Mouse (Mus musculus) kidney, adult 11 months (tissue): ENCODE measurements around the gene Tm4sf1.

Experiments used
- DNase-seq: peaks from one replicate; pipeline ENCODE4 v3.0.0; 2022

Tm4sf1 gene

DNA sequence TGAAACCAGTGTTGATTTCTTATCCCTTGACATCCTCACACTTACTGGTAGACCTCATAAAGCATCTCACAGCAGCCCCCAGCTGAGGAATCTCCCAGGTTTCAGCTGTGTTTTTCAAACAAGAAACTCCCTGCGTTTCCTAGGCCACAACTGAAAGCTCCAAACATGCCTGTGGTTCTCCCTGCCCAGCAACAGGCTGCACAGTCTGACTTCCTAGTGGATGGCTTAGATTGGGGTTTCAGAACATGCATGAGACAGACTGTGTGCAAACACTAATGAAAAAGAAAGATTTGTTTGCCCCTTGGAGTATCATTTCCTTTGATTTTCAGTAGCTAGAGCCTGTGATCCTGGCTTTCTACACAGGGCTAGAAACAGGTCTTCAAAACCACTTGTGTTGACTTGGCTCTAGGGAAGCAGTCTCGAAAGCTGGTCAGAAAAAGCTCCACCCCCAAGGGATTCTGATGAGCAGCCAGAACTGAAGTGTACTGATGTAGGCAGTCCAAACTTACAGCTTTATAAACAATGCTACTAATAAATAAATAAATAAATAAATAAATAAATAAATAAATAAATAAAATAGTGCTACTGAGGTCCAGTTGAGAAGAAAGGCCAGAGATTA lies at the start of gene Tm4sf1:
Gene Tm4sf1, minus strand, starts transcription at position 68 of the 619 bp plus-strand sequence.
- DNase-seq: no peak

DNA sequence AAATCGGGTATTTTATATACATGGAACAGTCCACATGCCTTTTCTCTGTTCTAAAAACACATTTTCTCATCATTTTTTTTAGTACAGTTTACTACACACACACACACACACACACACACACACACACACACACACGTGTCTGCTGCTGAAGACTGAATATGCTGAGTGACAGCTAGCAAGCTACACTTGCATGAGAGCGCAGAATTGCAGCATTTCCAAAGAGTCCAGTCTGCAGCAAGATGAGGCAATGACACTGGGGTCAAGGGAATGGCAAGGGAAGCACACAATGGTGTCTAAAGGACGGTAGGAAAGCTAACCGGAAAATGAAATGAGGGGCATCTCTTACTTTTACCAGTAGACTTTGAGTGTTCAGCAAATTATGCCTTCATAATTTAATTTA lies 43.0 kb upstream of the Tm4sf1 start:
- DNase-seq: no peak

DNA sequence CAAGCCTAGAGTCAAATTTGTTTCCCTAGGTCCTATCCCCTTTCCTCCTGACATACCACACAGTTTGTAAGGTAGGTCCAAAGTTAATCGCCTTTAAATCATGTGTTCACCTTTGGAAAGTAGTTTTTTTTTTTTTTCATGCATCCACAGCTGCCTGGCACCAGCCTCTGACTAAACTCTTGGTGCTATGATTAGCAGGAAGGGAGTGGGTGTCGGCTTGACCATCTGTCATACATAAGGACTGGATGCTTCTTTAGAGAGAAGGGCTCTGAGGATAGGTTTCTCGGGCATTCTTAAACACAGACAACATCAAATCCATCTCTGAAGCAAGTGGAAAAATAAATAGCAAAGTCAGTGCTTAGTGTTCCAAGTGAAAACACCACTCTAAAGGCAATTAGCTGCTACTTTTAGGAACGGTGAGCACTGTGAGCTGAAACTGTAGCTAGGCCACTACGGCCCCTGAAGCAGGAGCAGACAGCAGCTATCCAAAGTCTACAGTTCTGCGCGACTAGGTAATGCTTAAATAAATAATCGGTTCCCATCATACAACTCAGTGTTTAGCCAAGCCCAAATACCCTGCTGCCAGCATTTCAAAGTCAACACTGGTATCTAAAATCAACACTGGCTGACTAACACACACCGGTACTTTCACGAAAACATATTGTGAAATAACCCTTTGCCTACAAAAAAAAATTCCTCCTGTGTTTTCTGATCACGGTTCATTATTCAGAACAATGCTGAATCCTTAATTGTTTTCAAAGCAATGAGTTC lies 42.2 kb upstream of the Tm4sf1 start:
- no peak for DNase-seq

DNA sequence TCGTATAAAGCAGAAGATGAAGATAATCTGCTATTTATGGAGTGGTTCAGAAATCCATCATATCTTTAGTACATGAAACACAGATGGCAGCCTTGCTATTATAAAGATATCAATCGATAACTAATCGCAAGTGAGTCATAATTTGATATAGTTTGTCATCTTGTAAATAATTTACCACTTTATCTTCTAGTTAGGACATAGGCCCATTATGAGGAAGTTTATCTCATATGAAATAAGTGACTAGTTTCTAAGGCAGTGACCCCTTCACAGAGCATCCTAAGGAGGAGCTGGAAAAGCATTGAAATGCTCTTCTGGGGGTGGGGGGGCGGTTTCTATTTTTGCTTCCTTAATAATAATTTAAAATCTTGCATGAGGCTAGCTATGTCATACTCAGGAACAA lies 41.2 kb upstream of the Tm4sf1 start:
- no peak for DNase-seq

DNA sequence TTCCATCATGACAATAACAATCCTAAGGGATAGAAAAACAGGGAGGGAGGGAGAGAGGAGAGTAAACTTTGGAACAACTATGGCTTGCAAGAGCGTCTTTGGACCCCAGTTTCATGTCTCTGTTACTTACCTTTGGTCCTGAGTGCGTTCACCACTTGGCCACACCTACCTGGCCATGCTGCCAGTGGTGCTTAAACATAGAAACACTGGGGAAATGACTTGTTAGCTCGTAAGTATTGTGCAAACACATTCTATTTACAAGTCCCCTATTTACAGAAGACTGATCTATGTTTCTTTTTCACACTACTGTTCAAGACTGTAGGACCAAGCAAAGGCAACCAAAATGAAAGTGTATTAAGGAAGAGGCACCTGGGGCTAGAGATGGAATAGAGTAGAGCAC lies 39.5 kb upstream of the Tm4sf1 start:
- no peak for DNase-seq

DNA sequence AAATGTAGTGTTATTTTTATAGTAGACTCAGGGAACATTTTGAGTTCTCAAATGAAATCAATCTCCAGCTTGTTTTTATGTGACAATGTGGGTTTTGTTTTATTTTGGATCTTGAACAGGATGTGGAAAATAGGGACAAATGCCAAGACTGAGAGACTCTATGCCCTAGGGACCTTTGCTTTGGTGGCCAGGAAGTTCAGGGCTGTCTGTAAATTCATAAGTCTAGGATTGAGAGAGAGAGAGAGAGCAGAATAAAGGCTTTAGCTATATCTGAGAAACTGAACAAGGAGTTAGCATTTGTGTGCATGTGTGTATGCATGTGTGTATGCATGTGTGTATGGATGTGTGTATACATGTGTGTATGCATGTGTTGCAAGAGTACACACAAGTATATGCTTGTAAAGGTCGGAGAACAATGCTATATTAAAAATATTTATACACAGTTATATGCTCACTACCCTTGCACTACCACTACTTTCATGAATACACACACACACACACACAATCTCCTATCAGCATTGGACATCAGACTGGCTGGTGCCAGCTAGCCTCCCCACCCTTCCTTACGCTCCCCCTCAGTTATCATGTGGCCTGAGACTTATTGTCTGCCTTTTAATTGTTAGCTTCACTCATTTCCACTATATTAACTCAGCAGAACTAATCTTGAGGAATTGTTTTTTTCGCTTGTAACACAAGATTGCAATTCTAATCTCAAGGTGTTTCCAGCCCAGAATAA lies 33.5 kb upstream of the Tm4sf1 start:
- DNase-seq: peak; percentile 51

DNA sequence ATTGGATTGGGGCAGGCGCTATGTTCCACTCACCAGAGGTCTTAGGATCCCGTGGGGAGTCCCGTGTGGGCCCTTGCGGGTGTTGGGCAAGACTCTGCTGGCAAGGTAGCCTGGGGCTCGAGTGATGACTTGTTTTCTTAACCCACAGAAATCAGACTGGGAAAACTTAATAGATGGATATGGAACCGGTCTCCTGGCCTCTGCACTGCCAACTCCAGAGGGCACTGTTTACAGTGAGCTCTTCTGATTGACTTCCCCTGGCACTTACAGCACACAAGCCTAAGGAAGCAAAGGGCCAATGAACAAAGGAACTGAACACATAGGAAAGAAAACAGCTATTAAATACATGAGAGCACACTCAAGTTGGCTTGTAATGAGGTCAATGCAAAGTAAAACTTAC lies 26.2 kb upstream of the Tm4sf1 start:
- no peak for DNase-seq

DNA sequence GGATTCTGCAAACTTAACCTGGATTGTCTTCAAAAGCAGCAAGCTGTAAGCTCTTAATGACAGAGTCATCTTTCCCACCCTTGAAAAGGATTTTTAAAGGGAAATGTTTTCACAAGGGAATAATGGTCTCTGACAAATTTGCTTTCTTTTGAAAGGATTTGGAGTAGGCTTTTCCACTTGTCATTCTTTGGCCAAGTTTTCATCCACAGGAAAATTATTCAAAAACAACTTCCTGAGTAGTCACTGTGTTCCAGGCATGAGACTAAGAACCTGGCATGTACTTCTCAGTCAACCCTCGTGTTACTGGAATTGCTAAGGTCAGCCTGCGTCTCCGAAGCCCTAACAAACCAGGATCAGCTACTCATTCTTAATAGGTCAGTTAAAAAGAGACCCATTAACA lies 5.3 kb upstream of the Tm4sf1 start:
- no peak for DNase-seq

DNA sequence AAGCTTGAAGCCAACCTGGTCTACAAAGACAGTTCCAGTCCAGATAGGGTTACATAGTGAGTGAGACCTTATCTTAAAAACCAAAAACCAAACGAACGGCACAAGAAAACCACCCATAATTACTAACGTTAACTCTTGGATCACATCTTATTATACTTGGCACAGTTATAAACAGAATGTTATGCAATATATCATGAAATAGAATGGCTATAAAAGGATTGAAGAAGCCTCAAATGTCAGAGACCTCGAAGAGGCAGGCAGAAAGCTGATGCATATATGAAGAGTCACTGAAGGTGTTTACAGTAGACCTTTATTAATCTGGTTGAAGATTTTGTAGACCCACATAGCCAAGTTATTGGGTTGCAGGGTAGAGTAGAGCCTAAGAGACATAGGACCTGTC lies 3.8 kb upstream of the Tm4sf1 start:
- no peak for DNase-seq

DNA sequence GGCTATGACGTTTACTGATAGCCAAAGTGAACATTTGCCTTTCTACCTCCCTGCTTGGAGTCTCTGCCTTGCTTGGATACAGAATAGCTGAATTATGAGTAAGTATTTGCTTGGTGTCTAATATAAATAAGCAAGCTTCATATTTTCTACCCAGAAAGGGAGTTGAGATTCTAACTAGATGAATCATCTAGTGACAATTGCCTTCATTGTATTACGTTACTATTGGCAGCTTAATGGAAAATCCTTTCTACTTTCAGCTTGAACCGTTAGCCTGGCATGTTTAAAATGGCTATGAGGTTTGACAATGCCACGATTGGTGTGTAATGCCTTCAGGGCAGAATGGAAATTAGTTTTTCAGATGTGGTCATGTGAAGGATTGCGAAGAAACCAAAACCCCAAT lies 2.7 kb upstream of the Tm4sf1 start:
- no peak for DNase-seq

DNA sequence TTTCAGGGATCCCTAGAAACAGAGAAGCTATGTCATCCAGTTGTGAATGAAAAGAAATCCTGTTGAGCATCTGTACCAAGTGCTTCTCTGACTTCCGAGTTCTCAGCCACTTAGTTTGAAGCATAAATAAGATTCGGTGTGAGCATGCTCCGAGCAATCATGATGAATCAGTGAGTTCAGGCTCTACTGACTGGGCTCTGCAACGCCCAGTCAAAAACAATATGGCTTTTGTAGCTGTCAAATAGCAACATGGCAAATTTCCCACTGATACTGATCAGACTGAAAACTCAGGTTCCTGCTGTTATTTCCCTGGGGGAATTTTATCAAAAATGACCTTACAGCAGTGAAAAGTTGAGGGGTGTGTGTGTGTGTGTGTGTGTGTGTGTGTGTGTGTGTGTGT lies 2.3 kb upstream of the Tm4sf1 start:
- no peak for DNase-seq

DNA sequence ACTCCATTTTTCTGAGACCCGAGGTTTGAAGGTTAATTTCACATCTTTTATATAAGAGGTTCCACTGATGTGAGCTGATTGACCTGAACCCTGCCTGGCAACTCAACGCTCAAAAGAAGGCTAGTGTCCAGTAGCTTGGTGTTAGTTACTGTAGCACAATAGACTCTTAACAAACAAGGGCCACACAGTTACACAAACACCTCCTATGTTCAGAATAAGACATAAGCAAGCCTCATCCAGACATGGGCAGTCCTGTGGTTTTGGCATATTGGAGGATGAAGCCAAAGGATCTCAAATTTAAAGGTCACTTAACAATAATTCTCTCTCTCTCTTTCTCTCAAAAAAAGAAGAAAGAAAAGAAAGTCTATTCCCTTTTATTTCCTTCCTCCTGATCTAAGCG lies 1.7 kb upstream of the Tm4sf1 start:
- DNase-seq: no peak

DNA sequence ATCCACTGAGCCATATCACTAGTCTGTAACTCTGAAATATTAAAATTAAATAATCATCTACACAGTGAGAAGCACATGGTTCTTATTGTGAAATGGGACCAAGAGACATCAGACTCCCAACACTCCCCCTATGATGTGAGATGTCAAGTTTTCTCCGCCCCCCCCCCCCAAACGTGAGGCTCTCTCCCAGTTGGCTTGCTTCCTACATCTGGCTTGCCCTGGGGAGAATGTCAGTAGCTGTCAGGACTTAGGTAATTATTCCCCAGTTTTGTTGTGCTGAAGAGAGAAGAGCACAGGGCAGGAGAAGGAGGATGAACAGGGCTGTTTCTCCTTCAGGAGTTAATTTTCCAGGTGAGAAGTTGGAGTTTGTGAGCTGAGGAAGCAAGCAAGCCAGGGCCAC lies 1.1 kb upstream of the Tm4sf1 start:
- no peak for DNase-seq

DNA sequence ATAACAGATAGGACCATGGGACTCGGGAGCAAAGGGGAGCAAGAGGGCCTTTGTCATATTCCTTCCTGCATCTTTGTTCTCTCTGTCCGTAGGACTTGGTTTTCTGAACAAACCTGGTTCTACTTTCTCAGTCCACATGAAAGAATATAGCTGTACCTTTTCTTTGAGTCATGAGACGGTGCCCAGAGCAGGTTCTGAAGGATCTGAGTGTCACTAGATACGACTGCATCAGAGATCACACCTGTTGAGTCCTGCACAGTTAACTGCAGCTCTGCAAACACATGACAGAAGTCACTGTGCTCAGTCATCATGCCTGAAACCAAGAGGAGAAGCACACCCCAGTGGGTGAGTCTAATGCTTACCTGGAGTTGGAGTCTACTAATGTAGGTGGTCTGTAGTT lies 422 bp downstream of the Tm4sf1 start:
- DNase-seq: no peak

DNA sequence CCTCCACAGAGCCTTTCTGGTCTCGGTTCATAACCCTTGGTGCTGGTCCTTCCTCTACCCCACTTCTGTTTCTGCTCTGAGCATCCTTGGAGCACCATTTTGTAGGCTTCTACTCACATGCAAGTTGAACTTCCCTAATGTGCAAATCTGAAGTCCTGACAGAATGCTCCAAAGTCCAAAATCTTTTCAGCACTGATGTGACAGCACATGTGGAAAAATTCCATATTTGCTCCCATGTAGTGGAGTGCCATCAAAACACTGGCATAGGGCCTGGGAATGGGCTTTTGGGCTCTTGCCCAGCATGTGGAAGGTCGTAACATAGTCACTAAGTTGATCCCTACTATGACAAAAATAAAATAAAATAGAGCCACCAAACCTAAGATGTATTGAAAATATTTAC lies 3.8 kb downstream of the Tm4sf1 start:
- no peak for DNase-seq

DNA sequence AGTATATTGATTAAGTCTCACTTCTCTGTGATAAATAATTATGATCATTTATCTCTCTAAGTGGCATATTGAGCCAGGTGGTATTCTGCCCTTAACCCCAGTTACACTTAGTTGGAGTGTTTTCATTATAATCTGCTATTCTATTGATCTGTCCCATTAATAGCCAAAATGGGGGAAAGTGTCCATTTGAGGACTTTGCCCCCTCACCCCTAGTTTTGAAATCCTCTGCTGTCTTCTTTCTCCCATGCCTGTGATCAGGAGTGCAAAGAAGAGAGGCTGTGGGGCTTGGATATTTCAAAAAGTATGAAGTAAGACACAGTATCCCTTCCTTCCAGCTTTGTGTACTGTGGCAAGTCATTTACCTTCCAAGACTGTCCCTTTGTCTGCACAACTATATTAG lies 5.2 kb downstream of the Tm4sf1 start:
- DNase-seq: no peak

DNA sequence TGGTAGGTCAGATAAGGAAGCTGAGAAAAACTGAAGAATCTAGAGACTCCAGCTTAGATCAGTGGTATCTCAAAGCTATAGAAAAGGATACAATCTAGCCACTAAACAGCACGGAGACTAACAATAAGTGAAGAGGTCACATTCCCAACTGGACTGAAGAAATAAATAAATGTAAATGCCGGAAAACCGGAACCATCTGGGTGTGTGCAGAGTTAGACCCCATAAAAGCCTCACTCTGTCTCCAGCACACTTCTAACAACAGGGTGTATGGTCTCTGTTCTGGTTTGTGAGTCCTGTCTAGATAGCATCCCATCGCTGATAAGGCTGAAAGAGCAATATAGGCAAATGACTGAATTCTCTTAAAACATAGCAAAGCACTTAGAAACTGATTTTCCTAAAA lies 6.2 kb downstream of the Tm4sf1 start:
- DNase-seq: no peak

DNA sequence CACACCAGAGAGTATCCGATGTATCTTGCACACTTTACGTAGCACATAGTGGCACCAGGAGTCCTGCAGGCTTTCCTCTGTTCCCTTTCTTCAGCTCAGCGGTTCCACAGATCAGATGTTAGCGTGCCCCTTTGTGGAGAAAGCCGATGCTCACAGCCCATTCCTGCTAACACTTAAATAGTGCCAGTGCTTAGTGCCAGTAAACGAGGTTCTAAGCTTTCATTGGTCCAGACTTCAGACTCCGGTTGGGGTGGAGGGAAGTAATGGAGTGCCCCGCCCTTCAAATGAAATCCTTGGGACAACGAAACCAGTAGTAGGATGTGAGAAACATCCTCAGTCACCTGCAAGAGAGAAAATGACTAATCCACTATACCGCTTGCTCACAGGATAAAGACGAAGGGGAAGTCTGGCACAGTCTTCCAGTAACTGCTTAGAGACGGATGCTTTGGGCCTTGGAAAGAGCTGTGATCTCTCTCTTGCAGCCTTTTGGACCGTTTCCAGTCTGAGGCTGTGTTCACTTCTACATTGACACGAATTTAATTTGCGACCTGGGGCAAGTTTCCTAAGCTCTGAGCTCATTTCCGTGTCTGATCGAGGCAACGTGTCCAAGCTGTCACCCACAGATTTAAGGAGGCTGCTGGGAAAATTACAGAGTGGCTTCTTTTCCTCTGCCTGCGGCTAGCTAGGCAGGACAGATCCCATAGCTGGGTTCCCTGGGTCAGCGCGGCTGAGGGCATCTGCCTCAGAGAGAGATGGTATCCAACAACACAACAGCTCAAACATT lies 6.9 kb downstream of the Tm4sf1 start:
- peak; percentile 77 for DNase-seq

DNA sequence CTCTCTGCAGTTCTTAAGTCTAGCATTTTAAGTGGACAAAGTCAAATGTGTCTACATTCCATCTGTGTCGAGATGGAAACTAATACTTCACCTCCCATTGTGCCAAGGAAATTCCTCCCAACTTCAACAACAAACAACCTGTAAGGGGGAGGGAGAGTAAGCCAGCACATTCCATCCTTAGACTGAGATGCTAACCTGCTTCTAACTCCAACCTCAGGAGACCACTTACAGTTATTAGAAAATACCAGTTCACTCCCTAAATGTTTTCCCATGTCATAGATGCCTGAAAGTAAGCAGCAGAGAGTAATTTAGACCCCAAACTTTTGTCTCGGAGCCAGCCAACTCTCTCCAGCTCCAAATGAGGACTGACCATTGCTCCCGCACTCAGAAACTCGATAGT lies 7.9 kb downstream of the Tm4sf1 start:
- no peak for DNase-seq

DNA sequence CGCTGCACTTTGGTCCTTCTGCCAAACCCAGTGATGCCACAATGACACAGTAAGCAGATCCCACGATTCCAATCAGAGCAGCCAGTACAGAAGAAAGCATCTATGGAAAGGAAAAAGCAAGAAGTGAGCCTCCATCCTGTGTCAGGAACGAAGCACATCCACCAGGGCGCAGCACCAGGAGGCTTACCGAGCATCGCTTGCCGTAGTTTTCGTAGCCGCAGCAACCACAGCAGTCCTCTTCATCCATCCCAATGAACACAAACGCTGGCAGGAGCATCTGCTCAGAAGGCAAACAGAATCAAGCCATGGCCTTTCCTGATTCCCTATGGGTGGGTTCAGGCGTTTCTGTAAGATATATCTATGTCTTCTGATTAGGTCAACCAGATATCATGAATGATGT lies 9.0 kb downstream of the Tm4sf1 start:
- no peak for DNase-seq

DNA sequence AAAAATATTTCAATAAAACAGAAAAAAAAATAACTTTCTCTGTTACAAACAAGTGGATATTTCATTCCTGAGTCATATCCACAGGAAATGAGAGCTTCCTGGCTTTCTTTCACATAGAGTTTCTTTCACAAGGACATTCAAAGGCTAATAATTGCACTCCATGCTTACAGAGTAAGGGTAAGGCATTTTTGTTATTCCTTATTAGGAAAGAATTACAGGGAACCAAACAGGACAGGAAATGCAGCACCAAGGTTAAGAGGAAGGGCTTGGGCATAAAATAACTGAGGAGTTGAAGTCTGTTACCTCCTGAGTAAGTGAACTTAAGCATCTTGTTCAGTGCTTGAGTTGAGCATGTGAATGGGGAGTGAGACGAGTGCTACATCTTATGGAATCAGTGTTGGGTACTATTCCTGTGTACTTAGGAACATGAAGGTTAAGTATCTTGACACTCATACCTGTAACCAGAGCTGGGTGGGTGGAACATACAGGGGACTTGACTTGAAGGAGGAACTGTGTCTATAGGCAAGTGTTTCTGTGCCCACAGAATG lies 12.8 kb downstream of the Tm4sf1 start:
- no peak for DNase-seq

DNA sequence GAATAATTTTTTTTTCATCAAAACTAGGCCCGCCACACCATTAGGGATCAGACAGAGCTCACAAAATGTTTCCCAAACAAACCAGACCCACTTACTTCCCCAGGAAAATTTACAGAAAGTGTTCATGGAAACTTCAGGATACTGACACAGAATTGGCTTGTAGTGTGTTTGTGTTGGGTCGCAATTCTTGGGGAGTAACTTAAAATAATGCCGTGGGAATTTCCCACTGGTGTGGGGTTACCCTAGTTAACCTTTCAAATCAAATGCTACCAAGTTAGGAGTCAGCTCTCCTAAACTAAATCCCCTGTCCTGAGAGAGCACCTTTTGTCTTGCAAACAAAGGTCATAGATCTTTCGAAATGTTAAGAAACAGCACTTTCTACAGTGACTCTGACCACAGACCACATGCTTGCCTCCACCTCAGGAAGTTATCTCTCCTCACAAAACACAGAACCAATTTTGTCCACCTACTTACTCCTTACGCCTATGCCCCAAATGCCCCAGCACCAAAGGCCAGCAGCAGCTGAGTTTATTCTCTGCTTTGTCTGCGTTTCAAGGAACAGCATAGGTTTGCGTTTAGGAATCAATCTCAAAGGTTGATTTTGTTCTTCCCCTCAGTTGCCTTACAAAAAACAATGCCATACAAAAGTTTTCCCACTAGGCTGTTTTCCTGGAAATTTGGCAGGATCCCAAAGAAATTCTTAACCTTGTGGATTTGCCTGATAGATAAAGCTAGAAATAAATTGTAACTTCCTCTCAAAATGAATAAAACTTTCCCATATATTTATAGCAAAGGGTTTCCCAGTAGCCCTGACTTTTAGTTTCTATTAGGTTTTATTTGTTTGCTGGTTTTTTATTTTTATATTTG lies 13.7 kb downstream of the Tm4sf1 start:
- no peak for DNase-seq
